Mouse (Mus musculus) small intestine, adult 2 months (tissue): Measurements from ENCODE around the gene D030056L22Rik.

Experiments used
- CTCF ChIP-seq: fragments of 200-500 bp; IDR thresholded peaks from 2 replicates; pipeline ENCODE4 v1.5.1; 2012; ENCODE audit warnings: low read depth, mild to moderate bottlenecking, control low read depth, inconsistent platforms, low read length, moderate library complexity, mixed read lengths; ENCODE audit not compliant: insufficient replicate concordance, insufficient read length; ENCODE audit errors: extremely low read depth
- POLR2A ChIP-seq: fragments of 200-500 bp; IDR thresholded peaks from 2 replicates; pipeline ENCODE4 v1.6.1; 2012; ENCODE audit warnings: low read depth, mild to moderate bottlenecking, control low read depth, inconsistent platforms, low read length, moderate library complexity

DNA sequence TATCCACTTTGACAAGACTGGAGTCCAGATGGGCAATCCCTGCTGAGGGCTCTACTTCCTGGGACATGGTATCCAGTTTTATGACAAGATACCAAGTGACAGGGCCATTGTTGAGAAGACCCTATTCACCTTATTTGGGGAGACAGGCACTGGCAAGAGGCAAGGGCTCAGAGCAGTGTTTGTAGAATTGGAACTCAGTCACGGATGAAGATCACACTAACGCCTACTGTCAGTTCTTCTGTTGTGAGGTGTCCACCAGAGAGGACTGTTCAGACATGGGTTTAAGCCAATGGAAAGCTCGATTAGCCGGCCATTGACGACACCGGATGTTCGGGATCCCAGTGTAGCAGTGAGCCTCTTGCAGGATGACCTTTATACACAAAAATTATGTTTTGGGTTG lies 43.4 kb upstream of the D030056L22Rik start:
- TF ChIP-seq CTCF (no peak), POLR2A (no peak)
